Mouse (Mus musculus) liver, embryonic 14.5 days (tissue): Measurements from ENCODE around the gene Ier3. TPM values are rescaled to one million over a fixed set of nuclear protein-coding genes. Genes with fewer than 3 reads are reported as not detected.
"Not testable (repeated sequence)": the region's sequence is repeated elsewhere in the genome, so short reads cannot be mapped to it uniquely, and the experiment has no call there.

Experiments
- ATAC-seq: fragments of 200-750 bp; cut with Nextera tagmentation; 2 replicates; pipeline ENCODE4 v1.8.0; 2017; ENCODE audit warnings: moderate number of reproducible peaks, mild to moderate bottlenecking, moderate library complexity; ENCODE audit not compliant: insufficient read depth
- DNase-seq, 3 experiments: peaks; one replicate each; pipeline ENCODE4 v3.0.0-alpha.2; 2012 to 2013; ENCODE audit warnings: low read depth in 3 of 3, low spot score in 3 of 3
- H3K27ac ChIP-seq: fragments of 300-500 bp; sonication (generic); 2 replicates; pipeline ENCODE4 v1.5.1; 2014; ENCODE audit warnings: moderate library complexity, mild to moderate bottlenecking, control low read depth, inconsistent platforms
- H3K27me3 ChIP-seq: fragments of 300-500 bp; sonication (generic); 2 replicates; pipeline ENCODE4 v1.6.1; 2014; ENCODE audit warnings: mild to moderate bottlenecking, low read length, moderate library complexity; ENCODE audit not compliant: control insufficient read depth, insufficient read depth
- H3K36me3 ChIP-seq: fragments of 300-500 bp; sonication (generic); replicated peaks from 2 replicates; pipeline ENCODE4 v1.6.1; 2014; ENCODE audit warnings: low read depth; ENCODE audit not compliant: control insufficient read depth, insufficient read depth
- H3K4me1 ChIP-seq, 2 experiments: fragments of 200-500 bp in 1 of 2; fragments of 300-500 bp in 1 of 2; sonication (generic) in 1 of 2; replicated peaks; 2 replicates each; pipeline ENCODE4 v1.6.1; 2012 to 2014; ENCODE audit warnings: antibody characterized with exemption in 1 of 2, inconsistent platforms in 1 of 2, low read length in 1 of 2; ENCODE audit not compliant: control insufficient read depth in 2 of 2, insufficient read depth in 2 of 2
- H3K4me2 ChIP-seq: fragments of 300-500 bp; sonication (generic); 2 replicates; pipeline ENCODE4 v1.6.1; 2014; ENCODE audit warnings: low read depth, mild to moderate bottlenecking, control low read depth, moderate library complexity
- H3K4me3 ChIP-seq, 2 experiments: fragments of 200-500 bp in 1 of 2; fragments of 300-500 bp in 1 of 2; sonication (generic) in 1 of 2; 2 replicates each; pipeline ENCODE4 v1.5.1; 2012 to 2014; ENCODE audit warnings: low read depth in 2 of 2, low read length in 2 of 2, mild to moderate bottlenecking in 2 of 2, control low read depth in 1 of 2, inconsistent platforms in 1 of 2, moderate library complexity in 1 of 2; ENCODE audit not compliant: insufficient read depth in 1 of 2
- H3K9ac ChIP-seq: fragments of 300-500 bp; sonication (generic); replicated peaks from 2 replicates; pipeline ENCODE4 v1.6.1; 2014; ENCODE audit warnings: mild to moderate bottlenecking, control low read depth, moderate library complexity
- H3K9me3 ChIP-seq: fragments of 300-500 bp; sonication (generic); 2 replicates; pipeline ENCODE4 v1.6.1; 2016; ENCODE audit warnings: low read length, mixed read lengths; ENCODE audit not compliant: control insufficient read depth
- CTCF ChIP-seq: IDR thresholded peaks from 2 replicates; pipeline ENCODE4 v1.5.1; 2016; ENCODE audit warnings: antibody characterized with exemption, low read depth, control low read depth
- EP300 ChIP-seq: IDR thresholded peaks from 2 replicates; pipeline ENCODE4 v1.6.1; 2016; ENCODE audit warnings: antibody characterized with exemption, low read depth
- WGBS: fragments of 180-500 bp; shearing (Covaris S2); extraction: QIAGEN DNeasy Blood & Tissue Kit; methylation state at CpG from one replicate; pipeline ENCODE4 v1.1.7; 2014; ENCODE audit not compliant: insufficient replicate concordance; 5-methylcytosine and 5-hydroxymethylcytosine counted together
- polyA plus RNA-seq, 2 experiments: library from polyadenylated mRNA; depleted of rRNA in 1 of 2; stranded (reverse) in 1 of 2; unstranded in 1 of 2; fragments of >200 nt; fragmentation: Nextera tagmentation in 1 of 2; extraction: Ambion mirVana in 1 of 2; gene quantifications; 2 replicates each; pipeline versions ENCODE4 v1.2.1 to v1.2.3; 2012 to 2014

Ier3 gene
- polyA plus RNA-seq, 2 experiments: 11.0 to 11.6 TPM

GRCm38 (mm10) chr17:35836991-35837422 lies 15.5 kb downstream of the Ier3 start:
- 2% methylated on average over 23 of the region's 25 CpGs for WGBS
- H3K27ac ChIP-seq: peak overlapping the region; percentile 96
- H3K27me3 ChIP-seq: no peaks in the 10 kb centered on the region
- peak; percentile 17 for ATAC-seq
- H3K4me3 ChIP-seq: peak overlapping the region; percentile 96 to 98
- peaks cover 35 to 40% of the 10 kb centered on the region in 2 experiments for H3K4me1 ChIP-seq
- peak; percentile 73 to 76 (median 75) for DNase-seq
- H3K4me2 ChIP-seq: peak overlapping the region; percentile 96
- peaks cover 48% of the 10 kb centered on the region for H3K36me3 ChIP-seq
- peak overlapping the region; percentile 100 for H3K9ac ChIP-seq
- H3K9me3 ChIP-seq: no peaks in the 10 kb centered on the region
- TF ChIP-seq EP300 (no peak), CTCF (no peak)

GRCm38 (mm10) chr17:35837487-35837886 lies 16.0 kb downstream of the Ier3 start:
- TF ChIP-seq EP300 (no peak), CTCF (no peak)
- ATAC-seq (no peak), DNase-seq (peak in 1 of 3 experiments; percentile 34)
- Histone ChIP-seq H3K4me3 (peak overlapping the region; percentile 96 to 98), H3K36me3 (peaks cover 44% of the 10 kb centered on the region), H3K9me3 (no peaks in the 10 kb centered on the region), H3K4me2 (peak overlapping the region; percentile 96), H3K4me1 (peaks cover 40% of the 10 kb centered on the region in 2 experiments), H3K27me3 (no peaks in the 10 kb centered on the region), H3K27ac (peak overlapping the region; percentile 96), H3K9ac (peak overlapping the region; percentile 100)
- 0% methylated on average over 18 of the region's 18 CpGs for WGBS

DNA sequence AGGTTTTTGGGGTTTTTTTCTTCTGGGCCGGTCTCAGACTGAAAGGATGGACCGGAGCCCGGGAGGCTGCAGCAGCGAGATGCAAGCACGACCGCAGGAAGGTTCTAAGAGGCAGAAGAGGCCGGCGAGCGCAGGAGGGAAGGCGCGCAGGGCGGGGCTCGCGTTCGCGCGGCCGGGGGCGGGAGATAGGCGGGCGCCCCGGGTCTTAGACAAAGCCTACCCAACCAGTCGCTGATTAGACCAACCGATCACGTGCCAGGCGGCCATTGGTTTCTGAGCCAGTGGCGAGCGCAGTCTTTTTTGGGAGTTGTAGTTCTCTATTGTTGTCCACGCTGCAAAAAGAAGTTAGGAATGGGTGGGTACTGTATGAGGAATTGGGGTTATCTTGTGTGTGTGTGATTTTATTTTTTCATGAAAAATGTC lies 16.6 kb downstream of the Ier3 start, which contains the start of gene Tubb5:
Gene Tubb5, minus strand, starts transcription at position 185 of the 423 bp plus-strand sequence.
- Histone ChIP-seq H3K36me3 (peaks cover 37% of the 10 kb centered on the region), H3K27me3 (no peaks in the 10 kb centered on the region), H3K27ac (peak within 1 kb of the TSS; percentile 96), H3K4me2 (peak within 1 kb of the TSS; percentile 96), H3K9me3 (no peaks in the 10 kb centered on the region), H3K9ac (peak within 1 kb of the TSS; percentile 100), H3K4me1 (peaks cover 44 to 46% of the 10 kb centered on the region in 2 experiments), H3K4me3 (peak within 1 kb of the TSS; percentile 96 to 98)
- ATAC-seq: peak; percentile 60
- TF ChIP-seq CTCF (no peak), EP300 (peak; percentile 38)
- under 1% methylated on average over 29 of the region's 29 CpGs for WGBS
- peak; percentile 94 to 96 (median 95) for DNase-seq

GRCm38 (mm10) chr17:35838570-35838969 lies 17.1 kb downstream of the Ier3 start:
- Histone ChIP-seq H3K27me3 (no peaks in the 10 kb centered on the region), H3K4me1 (peaks cover 45 to 48% of the 10 kb centered on the region in 2 experiments), H3K4me2 (peak overlapping the region; percentile 96), H3K4me3 (peak overlapping the region; percentile 64 to 98), H3K27ac (peak overlapping the region; percentile 96), H3K36me3 (peaks cover 33% of the 10 kb centered on the region), H3K9me3 (no peaks in the 10 kb centered on the region), H3K9ac (peak overlapping the region; percentile 100)
- no peak for ATAC-seq
- DNase-seq: no peak
- 2% methylated on average over 5 of the region's 5 CpGs for WGBS
- no peak for TF ChIP-seq CTCF

GRCm38 (mm10) chr17:35839002-35839401 lies 17.5 kb downstream of the Ier3 start:
- Histone ChIP-seq H3K4me3 (peak overlapping the region; percentile 64 to 98), H3K4me1 (peaks cover 44 to 48% of the 10 kb centered on the region in 2 experiments), H3K4me2 (peak overlapping the region; percentile 96), H3K36me3 (peaks cover 29% of the 10 kb centered on the region), H3K27ac (peak overlapping the region; percentile 96), H3K9ac (peak overlapping the region; percentile 100)
- not testable (repeated sequence) for H3K9me3 ChIP-seq, ATAC-seq, H3K27me3 ChIP-seq, DNase-seq
- 49% methylated on average over 3 of the region's 3 CpGs for WGBS
